Mouse (Mus musculus) T-helper 17 cell (primary cell): ENCODE data around the gene Clpp.

Experiments used
- in situ Hi-C, 2 experiments: fragments of 300-600 bp; cut with MboI, MseI; formaldehyde crosslinking; loops; 1 replicate in 1 of 2; 2 replicates in 1 of 2; pipeline ENCODE4 v1.15.1; 2025; ENCODE audit warnings: high pct_unique_total_duplicates in 2 of 2

The Clpp gene

GRCm38 (mm10) chr17:56990115-56990746 lies at the start of gene Clpp:
Gene Clpp, plus strand, starts transcription at chr17:56990305.
- in situ Hi-C loops, result no loop called here

- in situ Hi-C loops, result no loop called here
Measured at GRCm38 (mm10) chr17:56950915-56951314, 39.2 kb upstream of the Clpp start.

GRCm38 (mm10) chr17:56952639-56953038 lies 37.5 kb upstream of the Clpp start:
- in situ Hi-C loops, result no loop called here

- in situ Hi-C loops, result loop anchor here in 1 of 2 experiments (5.0 kb wide), 1 partner anchor 63 kb away; no protein-coding TSS in a partner anchor
Measured at GRCm38 (mm10) chr17:56954871-56955270, 35.2 kb upstream of the Clpp start.

GRCm38 (mm10) chr17:56957763-56958429 lies 32.2 kb upstream of the Clpp start:
- in situ Hi-C loops, result loop anchor here in 1 of 2 experiments (5.0 kb wide), 1 partner anchor 66 kb away; no protein-coding TSS in a partner anchor

GRCm38 (mm10) chr17:56958667-56959066 lies 31.4 kb upstream of the Clpp start:
- in situ Hi-C loops, result loop anchor here in 1 of 2 experiments (5.0 kb wide), 1 partner anchor 66 kb away; no protein-coding TSS in a partner anchor

GRCm38 (mm10) chr17:56961880-56962279 lies 28.2 kb upstream of the Clpp start:
- in situ Hi-C loops, result no loop called here

GRCm38 (mm10) chr17:56962642-56963405 lies 27.3 kb upstream of the Clpp start:
- in situ Hi-C loops, result no loop called here

GRCm38 (mm10) chr17:56963646-56964045 lies 26.5 kb upstream of the Clpp start:
- in situ Hi-C loops, result no loop called here

GRCm38 (mm10) chr17:56969321-56969720 lies 20.8 kb upstream of the Clpp start:
- in situ Hi-C loops, result no loop called here

GRCm38 (mm10) chr17:56970081-56970480 lies 20.0 kb upstream of the Clpp start:
- in situ Hi-C loops, result no loop called here

- in situ Hi-C loops, result no loop called here
Measured at GRCm38 (mm10) chr17:56973956-56974707, 16.0 kb upstream of the Clpp start.

GRCm38 (mm10) chr17:56974708-56975240 lies 15.3 kb upstream of the Clpp start:
- in situ Hi-C loops, result no loop called here

- in situ Hi-C loops, result no loop called here
Measured at GRCm38 (mm10) chr17:56975391-56975790, 14.7 kb upstream of the Clpp start.

GRCm38 (mm10) chr17:56976531-56977390 lies 13.3 kb upstream of the Clpp start:
- in situ Hi-C loops, result no loop called here

GRCm38 (mm10) chr17:56979524-56979923 lies 10.6 kb upstream of the Clpp start:
- in situ Hi-C loops, result no loop called here

GRCm38 (mm10) chr17:56981049-56981448 lies 9.1 kb upstream of the Clpp start:
- in situ Hi-C loops, result no loop called here

GRCm38 (mm10) chr17:56982013-56982412 lies 8.1 kb upstream of the Clpp start, which contains the start of gene Acer1:
Gene Acer1, minus strand, starts transcription at chr17:56982126.
- in situ Hi-C loops, result no loop called here

- in situ Hi-C loops, result no loop called here
Measured at GRCm38 (mm10) chr17:56984886-56985285, 5.2 kb upstream of the Clpp start.

- in situ Hi-C loops, result no loop called here
Measured at GRCm38 (mm10) chr17:56985656-56986055, 4.4 kb upstream of the Clpp start.
